Mouse (Mus musculus): Measurements from ENCODE around the gene Fbp1. TPM values are rescaled to one million over a fixed set of nuclear protein-coding genes. Genes with fewer than 3 reads are reported as not detected.
"Not testable (repeated sequence)": the region's sequence is repeated elsewhere in the genome, so short reads cannot be mapped to it uniquely, and the experiment has no call there.

The Fbp1 gene
- total RNA-seq, 2 experiments from 2014 or later, result 0.20 to 0.70 TPM

GRCm38 (mm10) chr13:62855396-62856304 is 32.4 kb downstream of the Fbp1 start:
- peak; percentile 17; the same call in 1 of the 2 replicates for ATAC-seq (ENCODE audit: poor library complexity, severe bottlenecking)

DNA sequence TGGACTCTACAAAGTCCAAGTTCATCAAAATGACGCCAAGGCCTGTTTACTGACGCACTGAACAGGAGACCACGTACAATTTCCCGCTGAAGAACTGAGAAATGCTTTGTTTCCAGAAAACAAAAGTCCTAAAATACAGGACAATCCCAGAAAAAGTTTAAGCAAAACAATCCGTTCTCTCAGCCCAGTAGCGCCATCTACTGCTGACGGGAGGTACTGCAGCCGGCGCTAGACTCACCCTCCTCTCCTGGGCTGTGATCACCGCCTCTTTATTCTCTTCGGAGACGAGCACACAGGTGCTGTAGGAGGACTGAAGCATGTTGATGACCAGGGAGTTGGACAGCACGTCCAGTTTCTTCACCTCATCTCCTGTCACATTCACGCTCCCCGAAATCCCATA is 33.4 kb downstream of the Fbp1 start:
- peak; percentile 56; the same call in 1 of the 2 replicates for ATAC-seq (ENCODE audit: poor library complexity, severe bottlenecking)

DNA sequence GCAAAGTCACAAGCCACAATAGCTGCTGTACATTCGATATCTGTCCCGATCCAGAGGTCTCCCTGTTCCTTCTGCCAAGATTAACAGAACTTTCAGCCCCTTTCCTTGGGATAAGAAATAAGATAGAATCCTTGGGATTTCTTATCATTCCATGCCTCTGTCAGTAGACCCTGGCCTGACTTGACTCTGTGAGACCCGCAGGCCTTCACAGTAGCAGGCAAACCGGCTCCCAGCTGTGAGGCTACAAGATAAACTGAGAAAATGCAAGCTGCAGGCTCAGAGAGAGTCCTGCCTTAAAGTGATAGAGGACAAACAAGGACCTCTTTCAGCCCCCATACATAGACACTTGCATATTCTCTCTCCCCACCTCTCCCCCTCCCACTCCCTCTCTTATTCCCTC is 54.7 kb downstream of the Fbp1 start:
- ATAC-seq (ENCODE audit: poor library complexity, severe bottlenecking), result no peak

- no peak for ATAC-seq (ENCODE audit: poor library complexity, severe bottlenecking)
These were observed 55.8 kb downstream of the Fbp1 start for GRCm38 (mm10) chr13:62832239-62832638.

DNA sequence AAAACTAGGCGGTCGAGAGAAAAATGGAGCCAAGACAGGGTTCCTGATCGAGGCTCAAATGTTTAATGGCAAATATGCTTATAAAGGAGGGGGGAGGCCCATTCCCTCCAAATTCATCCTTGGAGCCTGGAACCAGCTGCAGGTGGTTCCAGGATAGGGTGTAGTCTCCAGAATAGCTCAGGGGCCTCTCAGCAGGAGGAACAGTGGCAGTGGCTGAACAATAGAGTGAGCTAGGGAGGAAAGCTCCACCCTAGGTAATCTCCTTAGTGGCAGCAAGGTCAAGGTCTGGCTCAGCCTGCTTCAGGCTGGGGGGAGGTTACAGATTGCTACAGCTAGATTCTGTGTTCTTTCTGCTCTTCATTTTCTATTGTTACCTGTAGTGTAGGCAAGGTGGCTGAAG is 72.4 kb downstream of the Fbp1 start:
- ATAC-seq (ENCODE audit: poor library complexity, severe bottlenecking), result not testable (repeated sequence)

Other genes with a start within 250 kb of the Fbp1 start
- gene Platr25, start 127.6 kb downstream of the Fbp1 start, total RNA-seq (2015), result 30.1 and 34.3 TPM in 2 replicates
- gene Platr25, start 127.6 kb downstream of the Fbp1 start, total RNA-seq (2017), result 39.2 and 42.4 TPM in 2 replicates
- gene Gm5141, start 102.5 kb downstream of the Fbp1 start, total RNA-seq (2015), result 6.3 and 10.2 TPM in 2 replicates
- 4.3 and 5.0 TPM in 2 replicates for gene Gm5141, start 102.5 kb downstream of the Fbp1 start, total RNA-seq (2017)
- gene Fbp2, start 29.9 kb downstream of the Fbp1 start, total RNA-seq (2015), result not detected in 2 replicates
- not detected in 2 replicates for gene Fbp2, start 29.9 kb downstream of the Fbp1 start, total RNA-seq (2017)
- 18.1 and 20.1 TPM in 2 replicates for gene 2010111I01Rik, start 76.6 kb upstream of the Fbp1 start, total RNA-seq (2015)
- 21.5 and 21.9 TPM in 2 replicates for gene 2010111I01Rik, start 76.6 kb upstream of the Fbp1 start, total RNA-seq (2017)